Mouse (Mus musculus) CH12.LX (cell line): ENCODE data around the gene Txndc15. TPM values are rescaled to one million over a fixed set of nuclear protein-coding genes. Genes with fewer than 3 reads are reported as not detected.
A peak's percentile ranks its signal among the peaks of the same experiment; 100 is the strongest.

Experiments used
- DNase-seq: peaks from one replicate; pipeline ENCODE4 v3.0.0-alpha.2; 2013; ENCODE audit errors: extremely low read depth
- H3K27ac ChIP-seq: 2 replicates; pipeline ENCODE4 v1.5.1; 2012; ENCODE audit warnings: low read depth, mild to moderate bottlenecking, control low read depth, moderate library complexity; ENCODE audit not compliant: insufficient read depth
- H3K27me3 ChIP-seq: replicated peaks from 2 replicates; pipeline ENCODE3; 2012; ENCODE audit warnings: inconsistent platforms
- H3K36me3 ChIP-seq, 2 experiments: replicated peaks in 1 of 2; 2 replicates each; pipeline versions ENCODE3 to v1.6.1; 2012; ENCODE audit warnings: inconsistent platforms in 1 of 2, low read length in 1 of 2, mild to moderate bottlenecking in 1 of 2, mixed read lengths in 1 of 2, moderate library complexity in 1 of 2; ENCODE audit not compliant: control insufficient read depth in 1 of 2, insufficient read depth in 1 of 2
- H3K4me1 ChIP-seq, 2 experiments: 2 replicates each; pipeline ENCODE4 v1.6.1; 2012; ENCODE audit warnings: inconsistent platforms in 1 of 2, moderate library complexity in 1 of 2; ENCODE audit not compliant: insufficient read depth in 2 of 2, control insufficient read depth in 1 of 2
- H3K4me2 ChIP-seq: 2 replicates; pipeline ENCODE4 v1.6.1; 2012; ENCODE audit warnings: low read depth, mild to moderate bottlenecking, control low read depth; ENCODE audit not compliant: poor library complexity, insufficient read depth, severe bottlenecking
- H3K4me3 ChIP-seq, 3 experiments: fragments of 150-350 bp in 1 of 3; sonication (generic) in 1 of 3; replicated peaks in 1 of 3; 2 replicates each; pipeline versions ENCODE3 to v1.5.1; 2011 to 2012; ENCODE audit warnings: low read depth in 2 of 3, low read length in 2 of 3, mild to moderate bottlenecking in 2 of 3, moderate library complexity in 2 of 3, control low read depth in 1 of 3, improper control_type of control experiment in 1 of 3, inconsistent platforms in 1 of 3, mixed read lengths in 1 of 3; ENCODE audit not compliant: poor library complexity in 1 of 3
- H3K79me2 ChIP-seq: replicated peaks from 2 replicates; pipeline ENCODE4 v1.6.1; 2012; ENCODE audit warnings: mild to moderate bottlenecking, moderate library complexity; ENCODE audit not compliant: control insufficient read depth, poor library complexity, insufficient read depth, severe bottlenecking; ENCODE audit errors: extremely low read depth
- H3K9ac ChIP-seq: 2 replicates; pipeline ENCODE4 v1.6.1; 2012; ENCODE audit warnings: low read depth, mild to moderate bottlenecking, control low read depth, moderate library complexity; ENCODE audit not compliant: insufficient read depth
- H3K9me3 ChIP-seq: replicated peaks from 2 replicates; pipeline ENCODE3; 2012; ENCODE audit warnings: low read length, inconsistent platforms, mixed read lengths
- CTCF ChIP-seq, 2 experiments: IDR thresholded peaks in 1 of 2; conservative IDR thresholded peaks in 1 of 2; 2 replicates each; pipeline ENCODE4 v1.5.1; 2011 to 2012; ENCODE audit warnings: low read depth in 2 of 2, low read length in 2 of 2, improper control_type of control experiment in 1 of 2, inconsistent platforms in 1 of 2, mild to moderate bottlenecking in 1 of 2, moderate library complexity in 1 of 2
- E2F4 ChIP-seq: IDR thresholded peaks from 2 replicates; pipeline ENCODE4 v1.6.1; 2011; ENCODE audit warnings: low read depth, low read length, improper control_type of control experiment; ENCODE audit not compliant: insufficient replicate concordance
- EP300 ChIP-seq: IDR thresholded peaks from 2 replicates; pipeline ENCODE4 v1.6.1; 2011; ENCODE audit warnings: low read length, improper control_type of control experiment
- GABPA ChIP-seq: IDR thresholded peaks from 2 replicates; pipeline ENCODE4 v1.6.1; 2012; ENCODE audit warnings: low read depth, low read length, improper control_type of control experiment, inconsistent platforms; ENCODE audit not compliant: insufficient replicate concordance
- HCFC1 ChIP-seq: IDR thresholded peaks from 2 replicates; pipeline ENCODE4 v1.6.1; 2012; ENCODE audit warnings: low read depth, mild to moderate bottlenecking, inconsistent platforms, low read length, improper control_type of control experiment
- JUN ChIP-seq: IDR thresholded peaks from 2 replicates; pipeline ENCODE4 v1.6.1; 2011; ENCODE audit warnings: low read depth, mild to moderate bottlenecking, low read length, improper control_type of control experiment, moderate library complexity; ENCODE audit not compliant: insufficient read depth
- JUND ChIP-seq: conservative IDR thresholded peaks from 2 replicates; pipeline ENCODE4 v1.6.1; 2011; ENCODE audit warnings: low read depth, low read length, improper control_type of control experiment
- MAFK ChIP-seq: IDR thresholded peaks from 2 replicates; pipeline ENCODE4 v1.6.1; 2011; ENCODE audit warnings: low read length, improper control_type of control experiment; ENCODE audit not compliant: insufficient replicate concordance
- MAX ChIP-seq: IDR thresholded peaks from 2 replicates; pipeline ENCODE4 v1.6.1; 2011; ENCODE audit warnings: low read length, improper control_type of control experiment
- MEF2A ChIP-seq: IDR thresholded peaks from 2 replicates; pipeline ENCODE4 v1.6.1; 2014; ENCODE audit warnings: low read depth, mild to moderate bottlenecking, inconsistent platforms, low read length, improper control_type of control experiment, borderline replicate concordance
- MYC ChIP-seq: IDR thresholded peaks from 2 replicates; pipeline ENCODE4 v1.6.1; 2011; ENCODE audit warnings: low read depth, mild to moderate bottlenecking, improper control_type of control experiment, low read length
- NRF1 ChIP-seq: IDR thresholded peaks from 2 replicates; pipeline ENCODE4 v1.6.1; 2014; ENCODE audit warnings: low read depth, mild to moderate bottlenecking, inconsistent platforms, low read length, improper control_type of control experiment, moderate library complexity
- PAX5 ChIP-seq: IDR thresholded peaks from 2 replicates; pipeline ENCODE4 v1.6.1; 2012; ENCODE audit warnings: low read length, inconsistent platforms, mixed read lengths
- POLR2A ChIP-seq: IDR thresholded peaks from 2 replicates; pipeline ENCODE4 v1.6.1; 2011; ENCODE audit warnings: low read depth, mild to moderate bottlenecking, improper control_type of control experiment, low read length
- POLR2AphosphoS2 ChIP-seq: IDR thresholded peaks from 2 replicates; pipeline ENCODE4 v1.6.1; 2011; ENCODE audit warnings: low read depth, low read length, improper control_type of control experiment
- RAD21 ChIP-seq: IDR thresholded peaks from 2 replicates; pipeline ENCODE4 v1.6.1; 2011; ENCODE audit warnings: low read depth, mild to moderate bottlenecking, low read length, improper control_type of control experiment, moderate library complexity
- SMC3 ChIP-seq: IDR thresholded peaks from 2 replicates; pipeline ENCODE4 v1.6.1; 2011; ENCODE audit warnings: low read depth, low read length, improper control_type of control experiment
- UBTF ChIP-seq: IDR thresholded peaks from 2 replicates; pipeline ENCODE4 v1.6.1; 2012; ENCODE audit warnings: low read depth, mild to moderate bottlenecking, inconsistent platforms, low read length, improper control_type of control experiment, moderate library complexity
- USF1 ChIP-seq: IDR thresholded peaks from 2 replicates; pipeline ENCODE4 v1.6.1; 2014; ENCODE audit warnings: low read depth, mild to moderate bottlenecking, inconsistent platforms, low read length, improper control_type of control experiment
- dilution Hi-C: fragments of 300-500 bp; cut with MboI; formaldehyde crosslinking; loops from 2 replicates; pipeline ENCODE4 v1.14.3; 2020; ENCODE audit warnings: low sequenced_read_pairs; ENCODE audit not compliant: extremely low pct_unique_long_range_greater_than_20kb, extremely low pct_ligation_motif_present
- in situ Hi-C: fragments of 300-500 bp; cut with MboI; formaldehyde crosslinking; loops from 3 replicates; pipeline ENCODE4 v1.14.3; 2019; ENCODE audit warnings: low sequenced_read_pairs, low pct_ligation_motif_present, low pct_unique_long_range_greater_than_20kb, mixed read lengths
- polyA plus RNA-seq: library from polyadenylated mRNA; unstranded; fragments of >175 nt; gene quantifications from 2 replicates; pipeline ENCODE4 v1.2.1, GENCODE M21; 2012; ENCODE audit warnings: low read depth; ENCODE audit not compliant: insufficient read length
- total RNA-seq, 2 experiments: library from RNA; depleted of rRNA; stranded (reverse); fragments of 300-350 nt in 1 of 2; fragments of >200 nt in 1 of 2; gene quantifications; 2 replicates each; pipeline ENCODE4 v1.2.3; 2012 to 2014

The Txndc15 gene
- total and polyA plus RNA-seq, 3 experiments, result 34.6 to 48.7 (median 37.4) TPM

- H3K27ac ChIP-seq, result no peak overlapping the region
These were observed 17.7 kb downstream of the Txndc15 start for GRCm38 (mm10) chr13:55732121-55732520.

GRCm38 (mm10) chr13:55733628-55734502 lies 19.4 kb downstream of the Txndc15 start:
- H3K4me3 ChIP-seq, result no peak overlapping the region
- peaks cover 3 to 38% of the 10 kb centered on the region in 2 experiments for H3K36me3 ChIP-seq
- TF ChIP-seq GABPA (no peak), SMC3 (no peak), JUN (no peak), JUND (no peak), UBTF (no peak), POLR2A (no peak), RAD21 (no peak), MEF2A (no peak), E2F4 (no peak), EP300 (no peak), NRF1 (no peak), POLR2AphosphoS2 (no peak), MAFK (no peak), MAX (no peak), HCFC1 (no peak), USF1 (no peak), MYC (no peak)
- TF ChIP-seq, all 38 proteins: peak for 0
- Histone ChIP-seq H3K4me1 (peaks cover 0 to 5% of the 10 kb centered on the region in 2 experiments; a peak in 1 of 4 replicates), H3K9ac (no peak overlapping the region), H3K9me3 (no peaks in the 10 kb centered on the region), H3K27me3 (no peaks in the 10 kb centered on the region), H3K4me2 (no peak overlapping the region), H3K27ac (no peak overlapping the region), H3K79me2 (no peaks in the 10 kb centered on the region)
- dilution Hi-C loops (no loop called here), in situ Hi-C loops (no loop called here)
- no peak for DNase-seq

More at GRCm38 (mm10) chr13:55732121-55732520, 17.7 kb downstream of the Txndc15 start:
- no peak overlapping the region for H3K4me3 ChIP-seq
- no peak overlapping the region for H3K4me2 ChIP-seq
- no peak overlapping the region for H3K9ac ChIP-seq
- dilution Hi-C loops (no loop called here), in situ Hi-C loops (no loop called here)
- peak; percentile 47 for DNase-seq
- H3K4me1 ChIP-seq, result peaks cover 0 to 10% of the 10 kb centered on the region in 2 experiments; a peak in 1 of 4 replicates
- peaks cover 3 to 31% of the 10 kb centered on the region in 2 experiments for H3K36me3 ChIP-seq
- TF ChIP-seq PAX5 (no peak), CTCF (conservative IDR thresholded peaks at IDR 0.05 in 1 of 2, IDR thresholded peaks at IDR 0.05 in 1 of 2; ENCODE audit: low read depth in 2 of 2, low read length in 2 of 2) (peak in 1 of 2 experiments; percentile 28; a peak in 1 of 4 replicates)
- H3K9me3 ChIP-seq, result no peaks in the 10 kb centered on the region
- H3K79me2 ChIP-seq, result no peaks in the 10 kb centered on the region
- no peaks in the 10 kb centered on the region for H3K27me3 ChIP-seq
